Mouse (Mus musculus) neural tube, embryonic 11.5 days (tissue): ENCODE measurements at regions not wholly inside any gene's neighbourhood (a gene's known extent, or its start where the extent isn't known, plus 50 kb on each side); places are given as distances from the start of the nearest gene placed in this dataset.

ENCODE experiments used
- ATAC-seq: fragments of 200-750 bp; cut with Nextera tagmentation; 2 replicates; pipeline ENCODE4 v1.8.0; 2017; ENCODE audit warnings: moderate number of reproducible peaks, mild to moderate bottlenecking, moderate TSS enrichment, moderate library complexity; ENCODE audit not compliant: insufficient read depth, low FRiP score, low TSS enrichment
- DNase-seq: peaks from one replicate; pipeline ENCODE4 v3.0.0-alpha.2; 2015; ENCODE audit warnings: low spot score
- H3K27ac ChIP-seq: fragments of 300-500 bp; sonication (generic); 2 replicates; pipeline ENCODE4 v1.5.1; 2014; ENCODE audit warnings: low read depth, mild to moderate bottlenecking, low read length
- H3K27me3 ChIP-seq: fragments of 300-500 bp; sonication (generic); 2 replicates; pipeline ENCODE4 v1.6.1; 2014; ENCODE audit warnings: mild to moderate bottlenecking, low read length, mixed read lengths; ENCODE audit not compliant: control insufficient read depth, insufficient read depth
- H3K36me3 ChIP-seq: fragments of 300-500 bp; sonication (generic); 2 replicates; pipeline ENCODE4 v1.6.1; 2014; ENCODE audit warnings: mild to moderate bottlenecking, low read length, moderate library complexity, mixed read lengths; ENCODE audit not compliant: control insufficient read depth, insufficient read depth
- H3K4me1 ChIP-seq: fragments of 300-500 bp; sonication (generic); 2 replicates; pipeline ENCODE4 v1.6.1; 2014; ENCODE audit warnings: low read length, mixed read lengths; ENCODE audit not compliant: control insufficient read depth, insufficient read depth
- H3K4me2 ChIP-seq: fragments of 300-500 bp; sonication (generic); 2 replicates; pipeline ENCODE4 v1.6.1; 2014; ENCODE audit warnings: low read depth, mild to moderate bottlenecking, moderate library complexity
- H3K4me3 ChIP-seq: fragments of 300-500 bp; sonication (generic); 2 replicates; pipeline ENCODE4 v1.5.1; 2014; ENCODE audit warnings: low read depth, low read length
- H3K9ac ChIP-seq: fragments of 300-500 bp; sonication (generic); 2 replicates; pipeline ENCODE4 v1.6.1; 2014; ENCODE audit warnings: mild to moderate bottlenecking, low read length
- H3K9me3 ChIP-seq: fragments of 300-500 bp; sonication (generic); 2 replicates; pipeline ENCODE4 v1.6.1; 2016; ENCODE audit warnings: low read length; ENCODE audit not compliant: control insufficient read depth
- WGBS: fragments of 180-500 bp; shearing (Covaris S2); extraction: QIAGEN DNeasy Blood & Tissue Kit; methylation state at CpG from one replicate; pipeline ENCODE4 v1.1.7; 2014; 5-methylcytosine and 5-hydroxymethylcytosine counted together

DNA sequence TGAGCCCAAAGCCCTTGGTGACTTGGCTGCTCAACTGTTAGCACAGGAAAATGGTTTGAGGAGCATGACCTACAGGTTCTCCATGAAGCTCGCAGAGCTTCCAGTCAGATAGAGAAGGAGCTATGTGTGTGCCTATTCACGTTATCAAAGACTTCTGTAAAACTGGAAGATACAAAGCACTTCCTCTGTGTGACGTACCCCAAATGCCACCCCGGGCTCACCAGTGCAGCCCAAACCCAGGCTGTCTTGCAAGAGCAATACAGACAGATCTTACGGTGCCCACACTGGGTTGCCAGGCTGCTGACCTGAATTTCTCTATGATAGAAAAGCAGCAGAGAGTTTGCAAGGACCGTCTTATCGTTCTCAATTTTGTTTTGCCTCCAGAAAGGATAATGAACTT is 78.1 kb upstream of the Foxo1 start:
- Histone ChIP-seq H3K27me3 (no peaks in the 10 kb centered on the region), H3K4me2 (no peak overlapping the region), H3K27ac (no peak overlapping the region), H3K36me3 (no peaks in the 10 kb centered on the region), H3K9me3 (no peaks in the 10 kb centered on the region), H3K9ac (no peak overlapping the region), H3K4me3 (no peak overlapping the region), H3K4me1 (peaks cover 19% of the 10 kb centered on the region)
- ATAC-seq (no peak), DNase-seq (no peak)
- 90% methylated on average over 7 of the region's 7 CpGs for WGBS

DNA sequence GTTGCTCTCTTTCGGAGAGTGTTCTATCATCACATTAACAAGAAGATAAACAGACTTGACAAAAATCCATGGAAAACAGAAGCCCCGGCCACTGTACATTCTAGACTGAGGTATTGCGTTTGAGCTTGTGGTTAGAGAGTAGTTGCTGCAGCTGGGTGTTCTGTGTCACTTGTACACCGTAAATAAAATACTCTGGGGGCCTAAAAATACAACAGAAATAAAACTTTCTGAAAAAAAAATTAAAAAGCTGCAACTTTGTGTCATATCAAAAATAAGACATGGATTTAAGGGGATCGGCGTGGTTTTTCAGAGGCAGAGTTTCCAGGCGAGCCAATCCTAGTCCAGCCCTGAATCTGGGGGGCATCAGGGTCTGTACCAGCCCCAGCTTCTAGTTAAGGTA is 75.1 kb upstream of the Foxo1 start:
- H3K9ac ChIP-seq = no peak overlapping the region
- no peak for DNase-seq
- no peak overlapping the region for H3K4me3 ChIP-seq
- no peaks in the 10 kb centered on the region for H3K9me3 ChIP-seq
- ATAC-seq = no peak
- H3K27me3 ChIP-seq = no peaks in the 10 kb centered on the region
- no peaks in the 10 kb centered on the region for H3K36me3 ChIP-seq
- 77% methylated on average over 7 of the region's 7 CpGs for WGBS
- H3K4me2 ChIP-seq = no peak overlapping the region
- peaks cover 5% of the 10 kb centered on the region for H3K4me1 ChIP-seq
- no peak overlapping the region for H3K27ac ChIP-seq

DNA sequence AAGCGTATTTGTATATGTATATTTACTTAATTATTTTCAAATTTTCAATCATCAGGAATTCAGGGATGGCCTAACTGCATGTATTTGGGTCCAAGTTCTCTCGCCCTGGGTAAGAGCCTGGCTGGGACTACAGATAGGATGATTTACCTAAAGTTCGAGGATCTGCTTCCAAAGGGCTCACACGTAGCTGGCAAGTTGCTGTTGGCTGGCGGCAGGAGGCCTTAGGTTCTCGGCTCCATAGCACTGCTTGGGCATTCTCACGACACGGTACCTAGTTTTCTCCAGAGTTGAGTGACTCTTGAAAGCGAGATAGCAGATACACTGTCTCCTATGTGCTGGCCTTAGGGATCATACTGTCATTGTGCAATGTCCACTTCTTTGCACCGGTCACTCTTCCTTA is 73.9 kb upstream of the Foxo1 start:
- WGBS = 89% methylated on average over 10 of the region's 10 CpGs
- no peak overlapping the region for H3K9ac ChIP-seq
- no peak for DNase-seq

DNA sequence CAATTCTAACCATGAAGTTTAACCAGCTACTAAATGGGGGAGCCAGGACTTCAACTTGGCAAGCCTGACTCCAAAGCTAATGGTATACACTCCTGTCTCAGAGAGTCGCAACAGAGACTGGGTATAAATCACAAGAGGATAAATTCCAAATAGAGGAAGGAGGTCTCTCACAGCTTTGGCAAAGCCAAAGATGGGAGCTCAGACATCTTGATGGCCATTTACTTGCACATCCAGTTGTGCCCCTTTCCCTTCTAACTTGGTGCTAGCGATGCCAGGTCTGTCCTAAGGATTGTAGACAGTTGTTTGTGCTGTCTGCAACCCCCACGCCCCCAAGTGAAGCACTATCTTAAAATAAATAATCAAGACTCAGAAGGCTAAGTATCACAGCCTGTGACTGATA is 72.7 kb upstream of the Foxo1 start:
- Histone ChIP-seq H3K9me3 (no peaks in the 10 kb centered on the region), H3K27ac (peak overlapping the region; percentile 75; the same call in 1 of the 2 replicates), H3K9ac (peak overlapping the region; percentile 71), H3K4me1 (peaks cover 5% of the 10 kb centered on the region), H3K36me3 (no peaks in the 10 kb centered on the region), H3K27me3 (no peaks in the 10 kb centered on the region), H3K4me3 (peak overlapping the region; percentile 34; the same call in 1 of the 2 replicates), H3K4me2 (peak overlapping the region; percentile 64; the same call in 1 of the 2 replicates)
- DNase-seq = no peak
- ATAC-seq = no peak
- WGBS = 61% methylated on average over 3 of the region's 3 CpGs

More for the DNA sequence above, 73.9 kb upstream of the Foxo1 start:
- Histone ChIP-seq H3K27ac (no peak overlapping the region), H3K4me3 (no peak overlapping the region), H3K9me3 (no peaks in the 10 kb centered on the region), H3K4me1 (peaks cover 5% of the 10 kb centered on the region), H3K4me2 (no peak overlapping the region), H3K27me3 (no peaks in the 10 kb centered on the region), H3K36me3 (no peaks in the 10 kb centered on the region)
- no peak for ATAC-seq

DNA sequence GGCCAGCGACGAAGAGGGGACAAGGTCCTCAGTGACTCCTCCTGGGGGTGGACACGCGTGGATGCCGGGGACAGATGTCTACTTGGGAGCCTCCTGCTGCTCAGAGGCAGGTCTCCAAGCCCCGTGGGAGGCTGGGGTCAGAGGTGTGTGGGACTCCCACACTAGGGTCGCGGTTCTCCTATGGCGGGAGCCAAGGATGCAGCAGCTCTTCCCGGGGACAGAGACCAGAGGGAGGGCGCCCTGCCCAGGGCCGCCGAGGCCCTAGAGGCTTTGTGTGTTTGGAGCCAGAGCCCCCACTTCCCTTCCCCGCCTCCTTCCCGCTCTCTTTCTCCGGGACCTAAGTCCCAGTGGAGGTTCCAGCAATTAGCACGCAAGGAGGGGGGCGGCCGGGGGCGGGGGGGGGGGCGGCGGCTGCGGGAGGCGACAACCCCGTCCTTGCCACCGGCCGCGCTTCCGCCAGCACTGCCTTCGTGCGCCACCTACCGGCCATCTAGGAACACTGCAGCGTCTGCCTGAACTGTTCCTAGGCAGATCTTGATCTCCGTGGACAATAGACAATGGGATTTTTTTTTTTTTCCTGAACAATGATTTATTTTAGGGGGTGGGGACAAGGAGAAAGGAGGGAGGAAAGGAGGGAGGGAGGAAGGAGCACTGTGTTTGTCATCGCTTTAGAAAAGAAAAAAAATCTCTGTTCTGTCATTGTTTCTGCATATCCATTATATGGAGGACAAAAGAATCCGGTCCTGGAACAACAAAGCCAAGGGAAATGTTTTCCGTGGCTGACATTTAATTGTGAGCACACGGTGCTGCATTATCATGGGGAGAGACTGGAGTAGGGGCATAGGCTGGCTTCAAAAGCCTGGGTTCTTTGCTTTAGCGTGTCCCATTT is 71.8 kb upstream of the Foxo1 start:
- peak overlapping the region; percentile 64 for H3K4me2 ChIP-seq
- H3K36me3 ChIP-seq = no peaks in the 10 kb centered on the region
- H3K27me3 ChIP-seq = no peaks in the 10 kb centered on the region
- 6% methylated on average over 24 of the region's 39 CpGs for WGBS
- peak overlapping the region; percentile 71 for H3K9ac ChIP-seq
- peak; percentile 88 for DNase-seq
- H3K9me3 ChIP-seq = no peaks in the 10 kb centered on the region
- peak overlapping the region; percentile 34 for H3K4me3 ChIP-seq
- peak overlapping the region; percentile 80 for H3K27ac ChIP-seq
- peaks cover 5% of the 10 kb centered on the region for H3K4me1 ChIP-seq
- peak; percentile 87 for ATAC-seq

DNA sequence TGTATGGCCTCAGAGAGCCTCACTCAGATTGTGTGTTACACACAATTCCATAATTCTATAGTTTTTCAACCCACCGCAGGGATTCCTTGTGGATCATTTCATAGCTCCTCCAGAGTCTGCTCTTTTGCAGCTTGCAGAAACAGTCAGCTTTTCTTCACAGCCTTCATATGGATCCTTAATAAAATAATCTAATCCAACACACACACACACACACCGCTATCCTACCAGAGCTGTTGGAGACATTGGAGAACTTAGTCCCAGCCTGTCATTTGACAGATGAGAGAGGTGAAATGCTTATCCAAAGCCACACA is 71.2 kb upstream of the Foxo1 start:
- 0 out of 2 replicates have a peak, but pooled peaks have one; percentile 15 for ATAC-seq
- no peak overlapping the region for H3K4me3 ChIP-seq
- peak overlapping the region; percentile 80 for H3K27ac ChIP-seq
- H3K27me3 ChIP-seq = no peaks in the 10 kb centered on the region
- peak overlapping the region; percentile 64; the same call in 1 of the 2 replicates for H3K4me2 ChIP-seq
- peaks cover 5% of the 10 kb centered on the region for H3K4me1 ChIP-seq
- WGBS = 69% methylated on average over 2 of the region's 2 CpGs
- H3K9me3 ChIP-seq = no peaks in the 10 kb centered on the region
- H3K9ac ChIP-seq = peak overlapping the region; percentile 71
- no peak for DNase-seq
- H3K36me3 ChIP-seq = no peaks in the 10 kb centered on the region

DNA sequence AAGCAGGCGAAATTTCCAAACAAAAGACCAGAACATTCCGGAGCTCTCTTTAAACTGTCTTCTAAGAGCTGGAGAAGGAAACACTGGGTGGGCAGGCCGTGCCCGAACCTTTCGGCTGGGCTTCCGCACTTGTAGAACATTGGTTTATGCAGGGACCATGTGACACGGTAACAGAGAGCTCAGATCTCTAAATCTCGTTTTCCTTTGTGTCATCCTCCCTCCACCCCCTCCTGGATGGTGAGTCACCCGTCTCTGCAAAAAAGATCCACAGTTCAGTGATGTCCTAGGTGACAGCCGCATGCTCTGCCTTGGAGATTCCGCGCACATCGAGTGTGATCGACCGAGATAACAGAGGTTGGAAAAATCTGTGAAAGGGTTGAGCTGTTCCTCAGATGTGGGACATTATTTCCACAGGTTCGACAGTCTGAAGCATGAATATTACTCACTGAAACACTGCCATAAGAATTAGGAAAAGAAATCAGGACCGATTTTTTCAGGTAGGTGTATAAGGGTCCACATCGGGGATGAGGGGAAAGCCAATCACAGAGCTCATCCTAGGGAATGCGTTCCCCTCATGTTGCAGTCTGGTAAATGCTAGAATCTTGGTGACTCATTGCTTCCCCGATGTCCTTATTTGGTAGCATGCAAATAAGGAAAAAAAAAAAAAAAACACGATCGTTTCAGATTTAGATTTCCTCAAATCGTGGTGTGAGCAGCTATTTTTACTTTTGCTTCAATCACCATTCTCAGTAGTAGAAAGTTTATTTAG is 70.0 kb upstream of the Foxo1 start:
- ATAC-seq (no peak), DNase-seq (no peak)
- Histone ChIP-seq H3K4me3 (no peak overlapping the region), H3K9me3 (no peaks in the 10 kb centered on the region), H3K27ac (no peak overlapping the region), H3K36me3 (no peaks in the 10 kb centered on the region), H3K27me3 (no peaks in the 10 kb centered on the region), H3K4me1 (peaks cover 5% of the 10 kb centered on the region), H3K4me2 (no peak overlapping the region), H3K9ac (no peak overlapping the region)
- 79% methylated on average over 23 of the region's 23 CpGs for WGBS

DNA sequence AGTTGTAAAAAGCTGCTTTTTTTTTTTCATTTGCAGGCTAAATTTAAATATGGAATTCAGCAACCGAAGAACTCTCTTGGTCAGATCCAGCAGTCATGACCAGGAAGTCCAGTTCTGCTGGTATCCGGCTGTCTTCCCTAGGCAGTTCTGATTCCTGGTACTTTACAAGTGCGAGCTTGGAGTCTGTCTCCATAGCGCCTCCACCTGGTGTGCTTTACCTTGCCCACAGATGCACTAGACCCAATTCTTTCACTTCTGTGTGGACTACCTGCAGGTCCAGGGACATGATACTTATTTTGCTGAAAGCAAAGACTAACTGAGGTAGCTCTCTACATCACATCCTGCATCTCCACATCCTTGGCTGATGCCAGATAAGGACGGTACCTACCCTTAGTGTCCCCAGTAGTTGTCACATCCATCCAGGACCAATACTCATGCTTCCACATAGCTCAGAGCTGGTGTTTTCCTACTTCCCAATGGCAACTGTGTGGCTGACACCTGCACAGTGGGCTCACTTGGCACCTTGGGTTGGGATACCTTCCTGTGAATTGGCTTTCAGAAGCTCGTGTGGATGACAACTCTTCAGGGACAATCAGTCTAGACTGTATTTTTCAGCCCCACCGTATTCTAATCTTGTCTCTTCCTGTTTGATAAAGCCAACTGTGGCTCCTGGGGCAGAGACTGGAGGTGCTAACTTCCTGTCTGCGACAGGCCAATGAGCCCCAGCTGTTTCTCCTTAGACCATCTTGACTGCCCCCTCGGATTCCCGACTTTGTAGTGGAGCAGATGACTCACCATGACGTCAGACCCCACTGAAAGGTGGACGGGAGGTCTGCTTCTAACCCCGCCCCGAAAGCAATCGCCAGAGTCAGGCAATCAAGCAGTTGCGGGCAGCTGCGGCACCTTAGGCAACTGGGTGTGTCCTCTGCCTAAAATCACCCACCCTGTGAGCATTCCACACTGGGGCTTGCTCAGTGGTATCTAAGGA is 69.1 kb upstream of the Foxo1 start:
- H3K4me1 ChIP-seq = peaks cover 5% of the 10 kb centered on the region
- no peak overlapping the region for H3K27ac ChIP-seq
- no peaks in the 10 kb centered on the region for H3K9me3 ChIP-seq
- no peak overlapping the region for H3K4me3 ChIP-seq
- H3K4me2 ChIP-seq = no peak overlapping the region
- ATAC-seq = no peak
- no peak for DNase-seq
- H3K36me3 ChIP-seq = no peaks in the 10 kb centered on the region
- H3K9ac ChIP-seq = no peak overlapping the region
- no peaks in the 10 kb centered on the region for H3K27me3 ChIP-seq
- WGBS = 72% methylated on average over 17 of the region's 17 CpGs
